Mouse (Mus musculus) cerebellum, adult 9-10 months (tissue): ENCODE measurements at regions not wholly inside any gene's neighbourhood (a gene's known extent, or its start where the extent isn't known, plus 50 kb on each side); places are given as distances from the start of the nearest gene placed in this dataset.

Experiments used
- DNase-seq: peaks from one replicate; pipeline ENCODE4 v3.0.0; 2022

GRCm38 (mm10) chr12:12882931-12883553 is 58.7 kb downstream of the Mycn start:
- DNase-seq: no peak

DNA sequence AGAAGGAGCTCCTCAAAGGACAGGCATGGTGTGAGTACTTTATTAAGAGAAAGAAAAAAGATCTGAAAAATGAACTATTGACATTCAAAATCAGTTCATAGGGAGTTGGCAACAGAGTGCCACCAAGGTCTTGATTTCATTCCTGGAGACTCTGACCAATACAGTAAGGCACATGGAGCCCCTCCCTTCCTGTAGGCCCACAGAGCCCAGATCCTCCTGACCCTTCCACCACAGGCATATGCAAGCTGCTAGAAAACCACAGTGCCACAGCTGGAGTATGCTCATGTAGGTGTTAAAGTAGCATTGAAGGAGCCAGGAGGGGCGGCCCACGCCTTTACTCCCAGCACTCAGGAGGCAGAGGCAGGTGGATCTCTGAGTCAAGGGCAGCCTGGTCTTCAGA is 63.7 kb downstream of the Mycn start:
- DNase-seq: no peak

DNA sequence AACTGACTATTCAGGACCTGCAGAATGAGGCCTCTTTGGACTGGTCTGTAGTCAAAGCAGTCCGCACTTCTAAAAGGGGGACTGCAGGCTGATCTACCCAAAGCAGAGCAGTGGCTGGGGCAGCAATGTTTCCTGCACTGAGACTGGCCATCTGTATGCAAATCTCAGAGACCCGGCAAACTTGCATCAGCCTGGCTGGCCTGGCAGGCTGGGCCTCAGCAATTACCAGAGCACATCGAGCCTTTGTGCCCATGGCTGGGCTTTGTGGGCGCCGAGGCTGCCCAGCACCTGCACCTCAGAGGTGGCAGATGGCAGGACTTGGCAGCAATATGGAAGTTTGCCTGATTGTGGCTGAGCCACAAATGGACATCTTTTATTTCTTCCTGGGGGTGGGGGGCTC is 64.2 kb downstream of the Mycn start:
- DNase-seq: peak; percentile 77

GRCm38 (mm10) chr12:12875976-12876745 is 65.6 kb downstream of the Mycn start:
- DNase-seq: no peak

- DNase-seq: no peak
Observed at GRCm38 (mm10) chr12:12873551-12873950, 68.2 kb downstream of the Mycn start.

DNA sequence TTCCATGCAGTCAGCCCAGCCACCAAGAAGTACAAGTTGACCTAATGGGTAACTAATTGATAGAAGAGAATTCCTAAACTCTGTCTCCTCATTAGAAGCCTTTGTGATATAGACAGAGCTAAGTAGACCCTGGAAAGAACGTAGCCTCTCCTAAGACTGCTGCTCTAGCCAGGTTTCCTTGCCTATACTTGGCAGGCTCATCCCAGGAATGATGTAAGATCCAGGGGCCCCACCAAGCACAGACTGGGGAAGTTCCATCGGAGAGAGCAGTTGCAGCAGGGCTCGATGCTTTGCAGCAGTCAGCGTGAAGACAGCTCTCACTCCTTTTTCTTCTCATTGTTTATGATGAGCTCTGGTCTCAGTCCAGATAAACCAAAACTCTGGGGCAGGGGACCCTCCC is 68.7 kb downstream of the Mycn start:
- no peak for DNase-seq

DNA sequence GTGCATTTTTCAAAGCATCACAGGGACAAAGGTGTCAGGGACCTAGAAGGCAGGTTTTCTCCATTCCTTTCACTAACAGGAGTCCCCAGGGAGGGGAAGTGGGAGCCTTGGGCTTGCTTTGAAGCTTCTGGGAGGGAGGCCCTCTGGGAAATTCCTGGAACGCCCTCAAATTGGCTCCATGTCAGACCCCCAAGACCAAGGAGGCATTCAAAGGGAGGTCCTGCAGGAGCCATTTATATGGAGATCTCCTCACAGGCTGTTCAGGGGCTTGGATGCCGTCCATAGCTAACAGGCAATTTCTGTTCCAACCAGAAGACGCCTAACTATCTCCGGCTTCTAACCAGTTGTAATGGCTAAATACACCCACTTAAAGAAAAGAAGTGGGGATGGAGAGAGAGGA is 70.4 kb downstream of the Mycn start:
- no peak for DNase-seq

GRCm38 (mm10) chr12:12866590-12866989 is 75.1 kb downstream of the Mycn start:
- DNase-seq: no peak

DNA sequence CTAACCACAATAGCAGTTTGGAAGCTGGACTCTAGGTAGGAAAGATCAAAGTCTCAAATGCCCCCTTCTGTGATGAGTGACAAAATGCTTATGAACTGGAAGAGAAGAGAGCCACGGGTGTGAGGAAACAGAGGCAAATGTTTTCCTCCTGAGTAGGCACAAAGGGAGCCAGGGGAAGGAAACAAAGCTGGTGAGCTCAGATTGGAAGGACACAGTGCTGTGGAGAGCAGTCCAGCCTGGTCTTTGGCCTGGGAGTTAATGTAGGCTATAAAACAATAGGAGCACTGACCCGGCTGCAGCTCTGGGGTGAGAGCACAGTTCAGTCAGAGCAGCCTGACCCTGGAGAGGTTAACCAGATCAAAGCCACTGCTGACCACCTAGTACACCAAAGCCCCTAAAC is 91.0 kb downstream of the Mycn start:
- DNase-seq: no peak

DNA sequence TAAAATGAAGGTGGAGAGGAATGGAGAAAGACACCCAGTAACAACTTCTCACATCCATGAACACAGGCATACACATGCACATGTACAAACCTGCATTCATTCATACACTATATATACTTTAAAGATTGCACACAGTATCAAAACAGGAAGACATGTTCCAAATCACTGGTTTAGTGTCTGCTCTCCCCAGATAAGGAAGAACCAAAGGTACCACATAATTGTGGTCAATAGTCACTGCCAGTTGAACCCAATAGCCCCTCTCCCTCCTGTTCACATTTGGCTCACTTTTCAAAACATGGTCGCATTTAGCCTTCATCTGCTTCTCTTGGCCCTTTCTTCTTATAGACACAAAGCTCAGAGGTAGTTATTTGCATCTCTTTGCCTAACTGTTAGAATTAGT is 95.0 kb downstream of the Mycn start:
- no peak for DNase-seq

- DNase-seq: no peak
Observed at GRCm38 (mm10) chr12:12842247-12842957, 99.3 kb downstream of the Mycn start.

GRCm38 (mm10) chr12:12841385-12842238 is 100.1 kb downstream of the Mycn start:
- DNase-seq: no peak

- no peak for DNase-seq
Observed at GRCm38 (mm10) chr12:12840661-12841384, 100.9 kb downstream of the Mycn start.

GRCm38 (mm10) chr12:12837775-12838174 is 103.9 kb downstream of the Mycn start:
- no peak for DNase-seq

GRCm38 (mm10) chr12:12827821-12828641 is 113.7 kb downstream of the Mycn start:
- no peak for DNase-seq

- no peak for DNase-seq
Observed at GRCm38 (mm10) chr12:12827379-12827778, 114.3 kb downstream of the Mycn start.

GRCm38 (mm10) chr12:12826431-12826830 is 115.3 kb downstream of the Mycn start:
- no peak for DNase-seq

DNA sequence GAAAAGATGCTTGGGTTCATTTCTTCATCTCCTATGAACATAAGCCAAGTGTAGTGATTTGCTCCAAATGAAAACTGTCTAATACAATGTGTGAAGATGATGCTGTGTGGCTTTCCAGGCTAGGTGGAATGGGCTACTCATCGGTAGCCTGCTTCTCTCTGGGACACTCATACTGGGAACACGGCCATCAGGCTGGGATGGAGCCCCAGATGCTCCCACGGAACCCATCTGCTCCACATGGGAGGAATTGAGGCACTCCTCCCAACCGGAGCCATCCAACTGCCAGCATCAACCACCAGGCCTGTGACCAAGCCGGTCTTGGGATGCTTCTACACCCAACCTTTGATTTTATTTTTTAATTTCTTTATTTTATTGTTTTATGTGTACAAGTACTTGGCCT is 115.9 kb downstream of the Mycn start:
- DNase-seq: peak; percentile 34

GRCm38 (mm10) chr12:12821473-12821872 is 120.2 kb downstream of the Mycn start:
- no peak for DNase-seq

GRCm38 (mm10) chr12:12820668-12821351 is 120.9 kb downstream of the Mycn start:
- DNase-seq: no peak

DNA sequence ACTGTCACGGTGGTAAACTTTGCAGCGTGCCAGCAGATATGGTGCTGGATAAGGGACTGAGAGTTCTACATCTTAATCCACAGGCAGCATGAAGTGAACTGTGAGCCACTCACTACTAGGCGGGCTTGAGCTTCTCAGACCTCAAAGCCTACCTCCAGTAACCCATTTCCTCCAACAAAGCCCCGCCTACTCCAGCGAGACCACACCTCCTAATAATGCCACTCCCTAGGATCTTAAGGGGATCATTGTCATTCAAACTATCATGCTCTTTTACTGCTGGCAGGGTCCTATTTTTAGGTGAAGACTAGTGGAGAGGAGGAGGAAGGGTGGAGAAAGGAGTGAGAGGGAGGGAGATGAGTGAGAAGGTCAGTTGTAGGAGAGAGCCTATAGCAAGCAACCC is 122.0 kb downstream of the Mycn start:
- no peak for DNase-seq
